Mouse (Mus musculus): Measurements from ENCODE around the gene Zfp30. TPM values are rescaled to one million over a fixed set of nuclear protein-coding genes. Genes with fewer than 3 reads are reported as not detected.

Zfp30 gene
- polyA plus RNA-seq, 1 experiment: 10.4 TPM

GRCm38 (mm10) chr7:29812244-29812643 is 28.4 kb downstream of the Zfp30 start:
- Histone ChIP-seq H3K4me1 (ENCODE audit: control insufficient read depth, insufficient read depth, low read length) (peaks cover 6% of the 10 kb centered on the region), H3K27me3 (ENCODE audit: control insufficient read depth, insufficient read depth, low read length) (no peaks in the 10 kb centered on the region), H3K27ac (ENCODE audit: insufficient read depth, low read length) (no peak overlapping the region), H3K4me3 (replicated peaks; ENCODE audit: insufficient read depth, low read depth, low read length) (no peak overlapping the region)
- WGBS: 98% methylated on average over 1 of the region's 1 CpGs
- no peak for TF ChIP-seq CTCF (IDR thresholded peaks at IDR 0.05; ENCODE audit: borderline replicate concordance, insufficient read depth, low read depth, low read length)
- TF ChIP-seq POLR2A (IDR thresholded peaks at IDR 0.05; ENCODE audit: borderline replicate concordance, insufficient read depth, low read length): no peak
- no peak for DNase-seq

GRCm38 (mm10) chr7:29814381-29814780 is 30.6 kb downstream of the Zfp30 start:
- no peak overlapping the region for H3K4me3 ChIP-seq (replicated peaks; ENCODE audit: insufficient read depth, low read depth, low read length)
- DNase-seq: no peak
- H3K27me3 ChIP-seq (ENCODE audit: control insufficient read depth, insufficient read depth, low read length): no peaks in the 10 kb centered on the region
- 88% methylated on average over 2 of the region's 2 CpGs for WGBS
- H3K27ac ChIP-seq (ENCODE audit: insufficient read depth, low read length): no peak overlapping the region
- H3K4me1 ChIP-seq (ENCODE audit: control insufficient read depth, insufficient read depth, low read length): peaks cover 9% of the 10 kb centered on the region
- TF ChIP-seq POLR2A (IDR thresholded peaks at IDR 0.05; ENCODE audit: borderline replicate concordance, insufficient read depth, low read length) (no peak), CTCF (IDR thresholded peaks at IDR 0.05; ENCODE audit: borderline replicate concordance, insufficient read depth, low read depth, low read length) (no peak)

GRCm38 (mm10) chr7:29815061-29815784 is 31.4 kb downstream of the Zfp30 start:
- Histone ChIP-seq H3K27me3 (ENCODE audit: control insufficient read depth, insufficient read depth, low read length) (no peaks in the 10 kb centered on the region), H3K4me1 (ENCODE audit: control insufficient read depth, insufficient read depth, low read length) (peaks cover 9% of the 10 kb centered on the region), H3K4me3 (replicated peaks; ENCODE audit: insufficient read depth, low read depth, low read length) (peak overlapping the region; percentile 96), H3K27ac (ENCODE audit: insufficient read depth, low read length) (0 out of 2 replicates have a peak overlapping the region, but pooled peaks have one; percentile 14)
- no peak for DNase-seq
- WGBS: 2% methylated on average over 12 of the region's 12 CpGs
- TF ChIP-seq CTCF (IDR thresholded peaks at IDR 0.05; ENCODE audit: borderline replicate concordance, insufficient read depth, low read depth, low read length) (no peak), POLR2A (IDR thresholded peaks at IDR 0.05; ENCODE audit: borderline replicate concordance, insufficient read depth, low read length) (no peak)

GRCm38 (mm10) chr7:29815910-29816429 is 32.2 kb downstream of the Zfp30 start, which contains the start of gene Zfp790:
Gene Zfp790, plus strand, starts transcription at chr7:29816114.
- H3K4me1 ChIP-seq (ENCODE audit: control insufficient read depth, insufficient read depth, low read length): peaks cover 9% of the 10 kb centered on the region
- H3K27me3 ChIP-seq (ENCODE audit: control insufficient read depth, insufficient read depth, low read length): no peaks in the 10 kb centered on the region
- TF ChIP-seq CTCF (IDR thresholded peaks at IDR 0.05; ENCODE audit: borderline replicate concordance, insufficient read depth, low read depth, low read length) (no peak), POLR2A (IDR thresholded peaks at IDR 0.05; ENCODE audit: borderline replicate concordance, insufficient read depth, low read length) (peak; percentile 85; the same call in 1 of the 2 replicates)
- WGBS: under 1% methylated on average over 26 of the region's 26 CpGs
- peak within 1 kb of the TSS; percentile 96 for H3K4me3 ChIP-seq (replicated peaks; ENCODE audit: insufficient read depth, low read depth, low read length)
- peak within 1 kb of the TSS; percentile 75 for H3K27ac ChIP-seq (ENCODE audit: insufficient read depth, low read length)
- peak; percentile 87 to 93 for DNase-seq

GRCm38 (mm10) chr7:29818619-29819254 is 34.9 kb downstream of the Zfp30 start:
- peak overlapping the region; percentile 94 for H3K4me3 ChIP-seq (replicated peaks; ENCODE audit: insufficient read depth, low read depth, low read length)
- peak; percentile 73 to 83 for DNase-seq
- peaks cover 9% of the 10 kb centered on the region for H3K4me1 ChIP-seq (ENCODE audit: control insufficient read depth, insufficient read depth, low read length)
- under 1% methylated on average over 12 of the region's 12 CpGs for WGBS
- peak overlapping the region; percentile 39; the same call in 1 of the 2 replicates for H3K27ac ChIP-seq (ENCODE audit: insufficient read depth, low read length)
- H3K27me3 ChIP-seq (ENCODE audit: control insufficient read depth, insufficient read depth, low read length): no peaks in the 10 kb centered on the region
- TF ChIP-seq CTCF (IDR thresholded peaks at IDR 0.05; ENCODE audit: borderline replicate concordance, insufficient read depth, low read depth, low read length) (no peak), POLR2A (IDR thresholded peaks at IDR 0.05; ENCODE audit: borderline replicate concordance, insufficient read depth, low read length) (peak; percentile 40; the same call in 1 of the 2 replicates)

- no peak for DNase-seq
- no peaks in the 10 kb centered on the region for H3K27me3 ChIP-seq (ENCODE audit: control insufficient read depth, insufficient read depth, low read length)
- 62% methylated on average over 12 of the region's 12 CpGs for WGBS
- H3K4me3 ChIP-seq (replicated peaks; ENCODE audit: insufficient read depth, low read depth, low read length): no peak overlapping the region
- no peak for TF ChIP-seq POLR2A (IDR thresholded peaks at IDR 0.05; ENCODE audit: borderline replicate concordance, insufficient read depth, low read length)
- no peak for TF ChIP-seq CTCF (IDR thresholded peaks at IDR 0.05; ENCODE audit: borderline replicate concordance, insufficient read depth, low read depth, low read length)
- no peak overlapping the region for H3K27ac ChIP-seq (ENCODE audit: insufficient read depth, low read length)
- no peaks in the 10 kb centered on the region for H3K4me1 ChIP-seq (ENCODE audit: control insufficient read depth, insufficient read depth, low read length)
Measured at GRCm38 (mm10) chr7:29828001-29828400, 44.2 kb downstream of the Zfp30 start.

GRCm38 (mm10) chr7:29829804-29830203 is 46.0 kb downstream of the Zfp30 start:
- TF ChIP-seq POLR2A (IDR thresholded peaks at IDR 0.05; ENCODE audit: borderline replicate concordance, insufficient read depth, low read length) (no peak), CTCF (IDR thresholded peaks at IDR 0.05; ENCODE audit: borderline replicate concordance, insufficient read depth, low read depth, low read length) (no peak)
- 60% methylated on average over 12 of the region's 12 CpGs for WGBS
- DNase-seq: no peak
- no peak overlapping the region for H3K27ac ChIP-seq (ENCODE audit: insufficient read depth, low read length)
- no peaks in the 10 kb centered on the region for H3K4me1 ChIP-seq (ENCODE audit: control insufficient read depth, insufficient read depth, low read length)
- no peak overlapping the region for H3K4me3 ChIP-seq (replicated peaks; ENCODE audit: insufficient read depth, low read depth, low read length)
- no peaks in the 10 kb centered on the region for H3K27me3 ChIP-seq (ENCODE audit: control insufficient read depth, insufficient read depth, low read length)
